Mouse (Mus musculus): Measurements from ENCODE around the gene Zfpl1. TPM values are rescaled to one million over a fixed set of nuclear protein-coding genes. Genes with fewer than 3 reads are reported as not detected.

Gene Zfpl1
- total RNA-seq (2023): 58.2 TPM

DNA sequence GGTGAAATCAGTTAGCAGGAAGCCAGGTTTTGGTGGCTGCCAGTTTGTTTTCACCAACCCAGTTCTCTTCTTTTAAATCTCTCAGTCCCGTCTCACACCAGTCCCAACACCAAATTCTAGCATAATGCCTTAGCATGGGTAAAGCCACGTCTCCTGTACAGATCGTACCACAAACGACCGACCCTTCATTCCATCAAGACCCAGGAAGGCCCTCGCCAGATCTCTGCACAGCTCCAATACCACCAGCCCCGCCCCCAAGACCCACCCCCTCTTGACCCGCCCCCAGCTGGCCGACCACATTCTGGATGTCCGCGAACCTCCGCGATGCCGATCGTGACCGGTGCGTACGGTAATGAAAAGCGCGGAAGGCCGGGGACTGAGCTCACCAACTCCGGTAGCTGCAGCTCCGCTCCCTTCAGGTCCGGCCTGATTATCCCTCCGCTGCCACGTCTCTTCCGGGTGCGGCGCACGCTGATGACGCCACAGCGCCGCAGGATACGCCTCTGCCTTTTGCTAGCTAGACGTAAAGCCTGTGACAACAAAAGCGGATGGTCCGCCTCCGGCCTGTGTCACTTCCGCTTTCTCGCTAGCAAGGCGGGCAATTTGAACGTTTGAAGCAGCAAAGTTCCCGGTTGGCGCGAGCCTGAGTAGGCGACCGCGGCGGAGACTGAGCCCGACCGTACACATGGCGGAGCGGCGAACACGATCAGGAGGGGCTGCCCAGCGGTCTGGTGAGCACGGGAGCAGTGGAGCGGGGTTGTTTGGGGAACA lies at the start of gene Zfpl1, which contains the start of gene Cdca5:
Gene Zfpl1 (minus strand): TSS at position 479 of the 771 bp plus-strand sequence.
Gene Cdca5 (plus strand): TSS at position 506 of the 771 bp plus-strand sequence.

DNA sequence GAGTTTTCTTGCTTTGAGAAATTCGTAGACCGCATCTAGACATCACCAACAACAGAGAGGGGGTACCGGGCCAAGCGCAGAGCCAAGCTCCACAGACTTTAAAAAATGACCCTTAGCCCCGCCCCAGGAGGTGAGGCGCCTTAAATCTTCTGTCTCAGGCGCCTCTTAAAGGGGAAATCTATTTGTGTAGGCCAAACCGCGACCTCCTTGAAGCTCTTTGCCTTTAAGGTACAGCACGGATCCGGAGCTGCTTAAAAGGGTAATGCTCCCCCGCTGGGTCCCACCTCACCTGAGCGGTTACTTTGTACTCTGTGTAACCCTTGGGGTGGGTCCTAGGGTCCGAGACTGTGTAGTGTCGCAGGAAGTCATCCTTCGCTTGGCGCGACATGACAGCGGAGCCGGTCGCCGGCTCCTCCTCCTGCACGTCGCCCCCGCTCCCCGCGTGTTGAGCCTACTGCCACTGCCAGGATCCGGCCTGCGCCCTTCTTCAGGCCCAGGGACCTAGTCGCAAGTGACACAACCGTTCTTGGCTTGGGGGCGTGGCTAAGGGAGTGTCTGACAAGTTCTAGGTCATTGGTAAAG lies 43.1 kb upstream of the Zfpl1 start, which contains the start of gene Snx15:
Gene Snx15 (minus strand): TSS at position 545 of the 582 bp plus-strand sequence.

DNA sequence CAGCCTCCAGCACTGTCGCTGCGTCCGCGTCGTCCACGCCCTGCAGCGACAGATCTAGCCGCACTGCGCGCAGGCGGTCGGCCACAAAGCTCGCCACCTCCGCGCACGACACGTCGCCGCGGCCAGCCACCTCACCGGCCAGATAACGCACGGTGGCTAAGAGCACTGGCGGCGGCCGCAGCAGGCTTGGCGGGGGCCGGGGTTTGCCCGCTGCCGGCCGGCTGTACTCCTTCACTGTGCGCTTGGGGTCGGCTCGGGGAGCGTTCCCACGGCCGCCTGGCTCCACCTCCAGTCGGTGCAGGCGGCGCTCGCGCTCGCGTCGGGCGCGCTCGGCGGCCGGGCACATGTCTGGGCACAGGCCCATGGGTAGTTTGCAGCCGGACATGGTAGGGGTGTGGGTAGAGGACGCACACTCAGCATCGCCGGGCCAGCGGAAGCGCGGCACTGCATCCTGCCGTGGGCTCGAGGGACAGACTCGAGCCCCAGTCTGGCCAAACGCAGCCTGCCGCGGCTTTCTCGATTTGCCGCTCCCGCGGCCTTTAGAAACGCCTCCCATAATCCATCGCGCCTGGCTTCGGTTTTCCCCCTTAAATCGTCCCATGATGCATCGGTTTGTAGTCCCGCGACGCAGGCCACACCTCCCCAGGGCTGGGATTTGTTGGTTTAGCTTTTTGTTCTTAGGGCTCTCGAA lies 33.4 kb upstream of the Zfpl1 start, which contains the start of gene Sac3d1:
Gene Sac3d1 (minus strand): TSS at position 665 of the 691 bp plus-strand sequence.

DNA sequence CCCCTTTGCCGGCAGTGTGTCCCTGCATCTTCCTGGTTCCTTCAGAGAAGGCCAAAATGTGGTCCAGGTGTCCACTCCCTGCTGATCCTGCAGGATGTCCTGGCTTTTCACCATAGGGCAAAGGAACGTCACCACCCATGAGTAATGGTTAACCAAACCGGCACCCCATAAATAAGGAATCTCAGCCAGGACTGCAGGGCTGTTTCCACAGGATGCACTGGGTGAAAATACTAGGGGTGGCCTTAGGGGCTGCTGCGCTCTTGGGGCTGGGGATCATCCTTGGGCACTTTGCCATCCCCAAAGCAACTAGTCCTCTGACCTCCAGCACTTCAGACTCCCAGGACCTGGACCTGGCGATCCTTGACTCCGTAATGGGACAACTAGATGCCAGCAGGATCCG lies 20.8 kb upstream of the Zfpl1 start, which contains the start of gene Naaladl1:
Gene Naaladl1 (plus strand): TSS at position 197 of the 400 bp plus-strand sequence.

DNA sequence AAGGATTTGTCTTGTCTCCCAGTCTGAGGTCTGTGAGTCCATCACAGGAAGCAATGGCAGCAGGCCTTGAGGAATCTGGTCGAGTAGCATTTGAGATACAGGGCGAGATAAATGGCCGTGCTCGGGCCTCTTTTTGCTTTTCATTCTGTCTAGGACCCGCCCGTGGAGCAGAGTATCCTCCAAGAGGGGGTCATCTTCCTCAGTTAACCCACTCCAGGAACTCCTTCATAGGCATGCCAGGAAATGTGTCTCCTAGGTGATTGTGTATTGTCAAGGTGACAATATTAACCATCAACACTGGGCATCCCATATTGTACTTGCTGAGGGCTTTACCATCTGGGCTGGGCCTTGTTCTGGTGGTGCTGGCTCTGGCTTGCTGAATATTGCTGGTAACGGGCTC lies 9.4 kb upstream of the Zfpl1 start, which contains the start of gene AC131692.1:
Gene AC131692.1 (plus strand): TSS at position 301 of the 400 bp plus-strand sequence.

DNA sequence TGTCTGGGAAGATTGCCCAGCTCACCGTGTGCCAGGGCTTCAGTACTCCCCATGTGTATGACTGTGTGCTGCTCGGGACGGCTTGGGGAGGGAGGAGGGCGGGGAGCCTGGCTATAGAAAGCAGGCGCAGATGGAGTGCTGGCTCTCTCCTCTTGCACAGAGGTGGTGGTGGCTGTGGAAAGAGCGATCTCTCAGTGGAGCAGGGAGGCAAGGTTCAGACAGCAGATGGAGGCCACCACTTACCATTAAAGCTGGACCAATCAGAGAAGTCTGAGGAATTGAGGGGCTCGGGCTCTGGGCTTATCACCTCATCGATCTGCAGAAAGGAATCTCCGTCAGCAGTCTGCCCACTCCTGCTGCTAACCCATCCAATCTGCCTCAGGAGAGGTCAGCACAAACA lies 2.6 kb downstream of the Zfpl1 start, which contains the start of gene Gm28374:
Gene Gm28374 (minus strand): TSS at position 101 of the 400 bp plus-strand sequence.

DNA sequence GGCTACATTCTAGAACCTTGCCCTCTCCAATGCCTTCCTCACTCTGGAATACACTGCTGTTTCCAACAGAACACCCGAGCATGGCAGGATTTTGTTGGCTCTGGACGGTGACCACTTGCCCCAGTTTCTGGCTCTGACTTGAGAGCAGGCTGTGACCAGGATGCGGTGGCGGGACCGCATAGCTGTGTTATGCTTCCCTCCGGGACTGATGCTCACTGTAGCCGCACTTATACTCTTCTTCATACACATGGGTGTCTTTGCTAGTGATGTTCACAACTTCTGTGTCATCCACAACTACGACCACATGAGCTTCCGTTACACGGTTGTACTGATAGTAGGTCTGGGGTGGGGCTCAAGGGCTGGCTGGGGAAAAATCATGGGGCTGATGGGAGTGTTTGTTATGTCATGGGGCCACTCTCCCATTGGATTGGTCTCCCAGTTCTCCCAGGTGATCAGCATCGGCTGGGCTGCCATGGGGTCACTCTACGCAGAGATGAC lies 4.7 kb downstream of the Zfpl1 start, which contains the start of gene Tmem262:
Gene Tmem262 (plus strand): TSS at position 51 of the 498 bp plus-strand sequence.

DNA sequence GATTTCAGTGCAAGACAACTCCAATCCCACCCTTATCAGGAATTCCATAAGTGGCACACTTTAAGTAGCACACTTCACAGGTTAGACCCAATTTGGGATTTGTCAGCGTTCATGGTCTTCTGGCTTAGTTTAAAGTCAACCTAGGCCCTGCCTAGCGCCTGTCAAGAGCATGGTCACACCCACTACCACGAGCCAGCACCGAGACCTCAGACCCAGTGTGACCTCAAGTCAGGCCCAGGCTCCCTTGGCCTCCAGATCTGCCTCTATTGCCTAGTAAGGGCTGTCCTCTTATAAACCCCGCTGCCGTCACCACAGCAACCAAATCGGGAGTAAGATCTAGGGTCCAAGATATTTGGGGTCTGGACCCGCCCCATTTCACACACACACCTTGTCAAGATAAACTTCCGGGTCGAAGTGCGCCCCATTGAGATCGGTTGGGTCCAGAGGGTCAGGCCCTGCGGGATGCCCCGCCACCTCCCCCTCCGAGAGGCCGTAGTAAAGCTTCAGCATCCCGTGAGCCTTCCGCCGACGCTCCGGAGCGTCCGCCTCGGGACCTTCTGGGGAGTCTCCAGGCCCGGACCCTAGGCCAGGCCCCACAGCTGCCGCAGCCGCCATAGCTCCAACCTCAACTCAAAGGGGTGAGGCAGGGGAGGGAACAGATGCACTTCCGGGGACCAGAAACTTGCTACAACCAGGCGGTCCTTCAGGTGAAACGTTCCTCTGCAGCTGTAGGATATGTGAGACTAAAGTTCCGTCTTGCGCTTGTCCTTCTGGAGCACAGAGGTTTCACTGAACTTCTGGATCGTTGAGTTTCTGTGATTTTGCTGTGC lies 8.0 kb downstream of the Zfpl1 start, which contains the start of gene Vps51:
Gene Vps51 (minus strand): TSS at position 668 of the 830 bp plus-strand sequence.

DNA sequence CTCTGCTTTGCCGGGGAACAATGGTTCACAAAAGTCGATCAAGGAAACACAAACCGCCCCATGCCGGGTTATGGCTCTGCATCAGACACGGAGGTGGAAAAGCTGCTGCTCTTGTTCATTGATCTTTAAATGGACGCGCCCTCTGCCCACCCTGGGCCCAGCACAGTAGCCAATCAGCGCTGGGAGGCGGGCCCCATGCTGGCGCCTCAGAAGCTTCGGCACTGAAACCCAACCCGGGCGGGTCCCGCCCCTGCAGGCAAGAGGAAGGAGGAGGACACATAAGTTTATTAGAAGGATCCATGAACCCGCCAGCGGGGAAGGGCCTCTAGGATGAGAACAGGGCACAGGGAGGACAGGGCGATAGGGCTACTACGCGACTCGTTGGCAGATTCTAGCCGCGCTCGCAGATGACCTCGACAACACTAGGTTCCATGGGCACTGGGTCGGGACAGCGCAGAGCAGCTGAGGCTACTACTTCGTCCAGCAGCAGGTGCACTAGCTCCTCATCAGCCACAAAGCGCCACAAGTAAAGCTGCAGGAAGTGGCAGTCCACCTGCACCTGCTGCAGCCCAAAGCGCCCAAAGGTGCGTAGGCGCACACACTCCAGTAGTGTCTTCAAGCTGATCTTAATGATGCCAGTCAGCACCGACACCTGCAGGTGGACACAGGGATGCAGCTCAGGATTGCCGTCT lies 16.9 kb downstream of the Zfpl1 start, which contains the start of gene Tm7sf2:
Gene Tm7sf2 (minus strand): TSS at position 650 of the 692 bp plus-strand sequence.

DNA sequence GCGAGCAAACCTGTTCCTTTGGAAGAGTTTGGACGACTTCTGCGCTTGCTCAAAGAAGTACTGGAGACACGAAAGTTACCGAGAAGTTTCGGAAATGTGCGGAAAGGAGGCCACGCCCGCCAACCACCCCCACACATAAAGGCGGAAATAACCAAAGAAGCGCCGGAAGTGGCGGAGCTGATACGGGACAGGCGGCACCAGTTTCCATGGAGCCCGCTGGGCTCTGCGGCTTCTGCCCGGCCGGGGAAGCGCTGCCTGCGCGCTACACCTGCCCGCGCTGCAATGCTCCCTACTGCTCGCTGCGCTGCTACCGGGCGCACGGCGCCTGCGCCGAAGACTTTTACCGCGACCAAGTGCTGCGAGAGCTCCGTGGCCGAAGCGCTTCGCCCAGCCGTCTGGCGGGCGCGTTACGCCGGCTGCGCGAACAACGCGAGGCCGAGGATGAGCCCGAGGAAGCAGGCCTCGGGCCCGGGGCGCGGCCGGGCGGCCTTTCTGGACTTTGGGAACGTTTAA lies 23.7 kb downstream of the Zfpl1 start, which contains the start of gene Znhit2:
Gene Znhit2 (plus strand): TSS at position 172 of the 513 bp plus-strand sequence.

DNA sequence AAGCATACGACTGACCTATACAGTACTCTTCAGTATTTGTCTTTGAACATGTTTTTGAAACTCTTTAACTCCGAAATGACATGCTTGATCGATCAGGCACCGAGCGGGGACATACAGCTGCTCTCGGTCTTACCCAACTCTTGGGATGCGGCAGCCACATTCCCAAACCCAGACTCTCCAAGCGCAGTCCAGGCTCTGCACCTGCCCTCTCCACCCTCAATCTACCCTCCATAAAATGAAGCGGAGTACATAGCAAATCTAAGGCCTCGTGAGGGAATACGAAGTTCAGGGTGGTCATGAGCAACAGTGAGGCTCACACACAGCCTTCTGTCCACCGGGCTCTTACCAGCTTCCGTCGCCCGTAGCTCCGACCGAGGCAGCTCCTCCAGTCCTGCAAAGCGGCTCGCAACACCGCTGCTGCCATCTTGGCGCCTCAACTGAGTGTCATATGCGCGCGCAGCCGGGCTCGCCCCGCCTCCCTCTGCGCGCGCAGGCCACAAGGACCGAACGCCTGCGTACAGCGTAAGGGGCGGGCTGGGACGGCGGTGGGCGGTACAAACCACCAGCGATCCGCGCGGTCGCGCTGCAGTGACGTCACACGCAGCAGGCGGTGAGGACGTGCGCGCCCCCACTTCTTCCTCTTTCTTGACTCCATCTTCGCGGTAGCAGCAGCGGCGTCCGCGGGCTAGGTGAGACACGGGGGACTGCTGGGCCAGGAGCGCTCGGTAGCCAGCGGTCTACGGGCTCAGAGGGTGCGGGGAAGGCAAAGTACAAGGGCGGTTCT lies 27.3 kb downstream of the Zfpl1 start, which contains the start of the genes Mrpl49 and Fau:
Gene Mrpl49 (minus strand): TSS at position 473 of the 784 bp plus-strand sequence.
Gene Fau (plus strand): TSS at position 532 of the 784 bp plus-strand sequence.

DNA sequence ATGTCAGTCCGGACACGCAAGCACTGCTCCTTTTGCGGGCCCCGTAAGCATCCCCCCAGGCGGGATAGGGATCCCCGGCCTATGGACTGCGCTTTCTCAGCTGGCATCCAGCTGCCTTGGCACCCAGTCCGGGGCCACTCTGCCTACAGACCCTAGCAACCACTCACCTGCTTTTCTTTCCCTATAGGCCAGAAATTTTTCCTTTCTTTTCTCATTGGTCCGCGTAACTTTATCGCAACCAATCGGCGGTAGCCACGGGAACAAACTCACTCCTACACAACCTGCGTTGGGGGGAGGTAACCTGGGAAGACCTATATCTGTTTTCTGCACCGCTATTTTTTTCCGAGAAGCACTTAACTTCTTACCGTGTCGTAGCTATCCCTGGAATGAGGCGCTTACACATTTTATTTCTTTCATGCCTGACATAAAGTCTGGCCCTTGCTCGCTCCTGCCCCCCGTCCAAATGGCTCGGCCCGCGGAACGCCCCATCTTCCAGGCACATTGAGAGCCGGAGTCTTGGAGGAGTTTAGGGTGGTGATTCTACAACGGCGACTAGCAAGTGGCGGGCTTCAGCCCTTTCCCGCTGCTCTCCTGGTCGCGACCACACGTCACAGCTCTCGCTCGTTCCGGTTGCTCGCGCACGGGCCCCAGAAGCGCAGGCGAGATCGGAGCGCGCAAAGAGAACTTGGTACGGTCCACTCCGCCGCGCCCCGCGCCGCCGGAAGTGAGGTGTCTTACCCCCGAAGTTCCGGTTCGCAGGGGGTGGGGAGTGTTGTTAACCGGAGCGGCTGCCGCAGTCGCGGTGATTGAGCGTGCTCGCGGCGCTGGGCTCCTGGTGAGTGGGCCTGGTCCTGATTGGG lies 38.2 kb downstream of the Zfpl1 start, which contains the start of gene Syvn1:
Gene Syvn1 (plus strand): TSS at position 283 of the 860 bp plus-strand sequence.

Other genes with a start within 250 kb of the Zfpl1 start
- 127 TPM for gene Frmd8, start 209.7 kb downstream of the Zfpl1 start, total RNA-seq (2023)
- 27.0 TPM for gene Slc25a45, start 207.1 kb downstream of the Zfpl1 start, total RNA-seq (2023)
- gene Tigd3, start 190.8 kb downstream of the Zfpl1 start, total RNA-seq (2023): 2.3 TPM
- 116 TPM for gene Dpf2, start 171.9 kb downstream of the Zfpl1 start, total RNA-seq (2023)
- 0.59 TPM for gene Cdc42ep2, start 160.1 kb downstream of the Zfpl1 start, total RNA-seq (2023)
- 53.3 TPM for gene Pola2, start 120.8 kb downstream of the Zfpl1 start, total RNA-seq (2023)
- not detected for gene Slc22a20, start 98.8 kb downstream of the Zfpl1 start, total RNA-seq (2023)
- gene Capn1, start 69.1 kb downstream of the Zfpl1 start, total RNA-seq (2023): 109 TPM
- 59.7 TPM for gene Syvn1, start 38.4 kb downstream of the Zfpl1 start, total RNA-seq (2023)
- gene Mrpl49, start 27.2 kb downstream of the Zfpl1 start, total RNA-seq (2023): 18.5 TPM
- gene Fau, start 27.1 kb downstream of the Zfpl1 start, total RNA-seq (2023): 3,209 TPM
- gene Znhit2, start 23.8 kb downstream of the Zfpl1 start, total RNA-seq (2023): 10.9 TPM
- 17.4 TPM for gene Tm7sf2, start 16.6 kb downstream of the Zfpl1 start, total RNA-seq (2023)
- 112 TPM for gene Vps51, start 7.7 kb downstream of the Zfpl1 start, total RNA-seq (2023)
- not detected for gene Tmem262, start 4.9 kb downstream of the Zfpl1 start, total RNA-seq (2023)
- not detected for gene Gm28374, start 2.7 kb downstream of the Zfpl1 start, total RNA-seq (2023)
- gene Cdca5, start within 50 bp of the Zfpl1 start, total RNA-seq (2023): 0.91 TPM
- not detected for gene AC131692.1, start 9.5 kb upstream of the Zfpl1 start, total RNA-seq (2023)
- not detected for gene Naaladl1, start 20.8 kb upstream of the Zfpl1 start, total RNA-seq (2023)
- 5.0 TPM for gene Sac3d1, start 33.7 kb upstream of the Zfpl1 start, total RNA-seq (2023)
- gene Snx15, start 43.3 kb upstream of the Zfpl1 start, total RNA-seq (2023): 27.8 TPM
- 0.41 TPM for gene Batf2, start 56.0 kb upstream of the Zfpl1 start, total RNA-seq (2023)
- 20.1 TPM for gene Arl2, start 56.6 kb upstream of the Zfpl1 start, total RNA-seq (2023)
- not detected for gene Majin, start 99.4 kb upstream of the Zfpl1 start, total RNA-seq (2023)
- not detected for gene Gpha2, start 141.4 kb upstream of the Zfpl1 start, total RNA-seq (2023)
- 17.5 TPM for gene Ppp2r5b, start 150.9 kb upstream of the Zfpl1 start, total RNA-seq (2023)
- 229 TPM for gene Atg2a, start 156.7 kb upstream of the Zfpl1 start, total RNA-seq (2023)
- 37.0 TPM for gene Ehd1, start 191.8 kb upstream of the Zfpl1 start, total RNA-seq (2023)
- gene Cdc42bpg, start 221.5 kb upstream of the Zfpl1 start, total RNA-seq (2023): 4.9 TPM

Measured in CD4-positive naive resting alpha-beta T cell, adult 76 days (primary cell).